Mouse (Mus musculus): ENCODE data around the gene Btnl1. TPM values are rescaled to one million over a fixed set of nuclear protein-coding genes. Genes with fewer than 3 reads are reported as not detected.

The Btnl1 gene
- not detected for polyA plus RNA-seq (2017; shearing (Covaris generic))

- no peak for ATAC-seq
Measured at GRCm38 (mm10) chr17:34376847-34377246, at the start of gene Btnl1. Gene Btnl1, plus strand, starts transcription at chr17:34377132.

- peak; percentile 78 for ATAC-seq
Measured at GRCm38 (mm10) chr17:34329807-34330206, 47.1 kb upstream of the Btnl1 start.

- ATAC-seq: no peak
Measured at GRCm38 (mm10) chr17:34331200-34331599, 45.7 kb upstream of the Btnl1 start.

GRCm38 (mm10) chr17:34340619-34341402 is 36.1 kb upstream of the Btnl1 start:
- no peak for ATAC-seq

GRCm38 (mm10) chr17:34344882-34345281 is 32.0 kb upstream of the Btnl1 start:
- no peak for ATAC-seq

GRCm38 (mm10) chr17:34345486-34345885 is 31.4 kb upstream of the Btnl1 start:
- no peak for ATAC-seq

GRCm38 (mm10) chr17:34346041-34346440 is 30.9 kb upstream of the Btnl1 start:
- no peak for ATAC-seq

- ATAC-seq: peak; percentile 91
Measured at GRCm38 (mm10) chr17:34347606-34348308, 29.2 kb upstream of the Btnl1 start.

GRCm38 (mm10) chr17:34349429-34349828 is 27.5 kb upstream of the Btnl1 start:
- ATAC-seq: no peak

- ATAC-seq: no peak
Measured at GRCm38 (mm10) chr17:34354539-34354938, 22.4 kb upstream of the Btnl1 start, which contains the start of gene Btnl2. Gene Btnl2, plus strand, starts transcription at chr17:34354822.

- peak; percentile 88 for ATAC-seq
Measured at GRCm38 (mm10) chr17:34354940-34355339, 22.0 kb upstream of the Btnl1 start.

GRCm38 (mm10) chr17:34362954-34363546 is 13.9 kb upstream of the Btnl1 start:
- no peak for ATAC-seq

GRCm38 (mm10) chr17:34363676-34364310 is 13.1 kb upstream of the Btnl1 start:
- no peak for ATAC-seq

GRCm38 (mm10) chr17:34365031-34365430 is 11.9 kb upstream of the Btnl1 start:
- ATAC-seq: no peak

GRCm38 (mm10) chr17:34370563-34370962 is 6.4 kb upstream of the Btnl1 start:
- no peak for ATAC-seq

- ATAC-seq: no peak
Measured at GRCm38 (mm10) chr17:34373055-34373709, 3.8 kb upstream of the Btnl1 start.

- no peak for ATAC-seq
Measured at GRCm38 (mm10) chr17:34377450-34378209, 698 bp downstream of the Btnl1 start.

GRCm38 (mm10) chr17:34378716-34379115 is 1.8 kb downstream of the Btnl1 start:
- no peak for ATAC-seq

GRCm38 (mm10) chr17:34379451-34379850 is 2.5 kb downstream of the Btnl1 start:
- ATAC-seq: no peak

- no peak for ATAC-seq
Measured at GRCm38 (mm10) chr17:34381876-34382275, 4.9 kb downstream of the Btnl1 start.

- ATAC-seq: no peak
Measured at GRCm38 (mm10) chr17:34383212-34383611, 6.3 kb downstream of the Btnl1 start.

- ATAC-seq: no peak
Measured at GRCm38 (mm10) chr17:34384699-34385098, 7.8 kb downstream of the Btnl1 start.

All from activated CD4-positive, CD25-positive, alpha-beta regulatory T cell, adult 4 months (primary cell).